Mouse (Mus musculus) limb, embryonic 11.5 days (tissue): ENCODE measurements around the gene Arhgap11a. TPM values are rescaled to one million over a fixed set of nuclear protein-coding genes. Genes with fewer than 3 reads are reported as not detected.

ENCODE experiments used
- ATAC-seq: fragments of 200-750 bp; cut with Nextera tagmentation; 2 replicates; pipeline ENCODE4 v1.8.0; 2017; ENCODE audit warnings: low read depth; ENCODE audit not compliant: insufficient number of reproducible peaks, low FRiP score, low TSS enrichment
- DNase-seq: peaks from one replicate; pipeline ENCODE4 v3.0.0-alpha.2; 2015; ENCODE audit warnings: low spot score
- H3K27ac ChIP-seq: fragments of 300-500 bp; sonication (generic); replicated peaks from 2 replicates; pipeline ENCODE4 v1.5.1; 2014; ENCODE audit warnings: low read depth, mild to moderate bottlenecking, low read length
- H3K27me3 ChIP-seq: fragments of 300-500 bp; sonication (generic); 2 replicates; pipeline ENCODE4 v1.6.1; 2014; ENCODE audit warnings: mild to moderate bottlenecking, low read length, mixed read lengths; ENCODE audit not compliant: control insufficient read depth, insufficient read depth
- H3K36me3 ChIP-seq: fragments of 300-500 bp; sonication (generic); 2 replicates; pipeline ENCODE4 v1.6.1; 2014; ENCODE audit warnings: mild to moderate bottlenecking, low read length, moderate library complexity, mixed read lengths; ENCODE audit not compliant: control insufficient read depth, insufficient read depth
- H3K4me1 ChIP-seq: fragments of 300-500 bp; sonication (generic); 2 replicates; pipeline ENCODE4 v1.6.1; 2014; ENCODE audit warnings: low read length, mixed read lengths; ENCODE audit not compliant: control insufficient read depth, insufficient read depth
- H3K4me2 ChIP-seq: fragments of 300-500 bp; sonication (generic); 2 replicates; pipeline ENCODE4 v1.6.1; 2014; ENCODE audit warnings: low read depth, mild to moderate bottlenecking, moderate library complexity; ENCODE audit not compliant: severe bottlenecking
- H3K4me3 ChIP-seq: fragments of 300-500 bp; sonication (generic); 2 replicates; pipeline ENCODE4 v1.5.1; 2014; ENCODE audit warnings: low read depth, low read length
- H3K9ac ChIP-seq: fragments of 300-500 bp; sonication (generic); 2 replicates; pipeline ENCODE4 v1.6.1; 2014; ENCODE audit warnings: mild to moderate bottlenecking, low read length
- H3K9me3 ChIP-seq: fragments of 300-500 bp; sonication (generic); 2 replicates; pipeline ENCODE4 v1.6.1; 2016; ENCODE audit warnings: low read length; ENCODE audit not compliant: control insufficient read depth
- WGBS: fragments of 180-500 bp; shearing (Covaris S2); extraction: QIAGEN DNeasy Blood & Tissue Kit; methylation state at CpG from one replicate; pipeline ENCODE4 v1.1.7; 2014; 5-methylcytosine and 5-hydroxymethylcytosine counted together
- polyA plus RNA-seq: library from polyadenylated mRNA; unstranded; fragments of >200 nt; fragmentation: Nextera tagmentation; extraction: Ambion mirVana; gene quantifications from 2 replicates; pipeline ENCODE4 v1.2.1, GENCODE M21; 2014

The Arhgap11a gene
- 5.7 and 7.3 TPM in 2 replicates for polyA plus RNA-seq

DNA sequence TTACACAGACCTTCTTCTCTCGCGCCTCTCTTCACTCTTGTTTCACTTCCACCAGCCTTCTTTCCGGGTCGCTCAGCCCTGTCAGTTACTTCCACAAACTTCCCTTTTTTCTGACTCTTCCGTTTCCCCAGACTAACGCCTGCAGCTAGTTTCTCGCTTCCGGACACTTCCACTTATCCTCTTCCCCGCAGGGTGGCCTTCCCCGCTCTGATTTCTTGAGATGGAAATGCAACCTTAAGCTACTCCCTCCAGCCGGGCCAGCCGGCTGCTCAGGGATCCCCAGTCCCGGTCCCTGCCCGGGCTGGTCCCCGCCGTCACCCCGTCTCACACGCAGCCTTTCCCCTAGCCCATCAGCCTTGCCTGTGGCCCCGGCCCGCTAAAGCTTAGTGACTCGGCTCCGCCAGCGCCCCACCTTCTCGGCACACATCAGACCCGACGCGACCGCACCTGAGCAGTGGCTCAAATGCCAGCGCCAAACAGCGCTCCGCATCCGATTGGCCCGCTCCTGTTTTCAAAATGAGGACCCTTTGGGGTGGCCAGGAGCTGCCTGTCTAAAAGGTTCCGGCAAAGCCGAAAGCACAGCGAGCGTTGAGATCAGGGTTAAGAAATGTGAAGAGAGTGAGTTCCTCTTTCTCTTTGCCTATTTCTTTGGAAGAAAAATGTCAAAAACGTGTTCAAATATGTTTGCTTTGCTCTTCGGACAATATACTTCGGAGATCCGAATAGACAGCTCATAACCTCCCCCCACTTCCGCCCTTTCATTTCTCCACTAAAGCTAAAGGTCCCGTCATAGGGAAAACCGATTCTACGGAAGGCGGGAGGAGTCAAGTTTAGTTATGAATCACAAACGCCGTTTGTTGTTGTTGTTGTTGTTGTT is at the start of gene Arhgap11a:
TSS of gene Arhgap11a (minus strand) at position 417 of the 877 bp plus-strand sequence.
- peak within 1 kb of the TSS; percentile 73 for H3K4me3 ChIP-seq
- H3K36me3 ChIP-seq = no peaks in the 10 kb centered on the region; the same call in 1 of the 2 replicates
- DNase-seq = peak; percentile 94
- peak within 1 kb of the TSS; percentile 59 for H3K27ac ChIP-seq
- under 1% methylated on average over 48 of the region's 48 CpGs for WGBS
- peaks cover 8% of the 10 kb centered on the region for H3K4me1 ChIP-seq
- no peaks in the 10 kb centered on the region for H3K27me3 ChIP-seq
- H3K9ac ChIP-seq = peak within 1 kb of the TSS; percentile 77
- H3K9me3 ChIP-seq = no peaks in the 10 kb centered on the region
- peak within 1 kb of the TSS; percentile 82 for H3K4me2 ChIP-seq
- ATAC-seq = peak; percentile 98

DNA sequence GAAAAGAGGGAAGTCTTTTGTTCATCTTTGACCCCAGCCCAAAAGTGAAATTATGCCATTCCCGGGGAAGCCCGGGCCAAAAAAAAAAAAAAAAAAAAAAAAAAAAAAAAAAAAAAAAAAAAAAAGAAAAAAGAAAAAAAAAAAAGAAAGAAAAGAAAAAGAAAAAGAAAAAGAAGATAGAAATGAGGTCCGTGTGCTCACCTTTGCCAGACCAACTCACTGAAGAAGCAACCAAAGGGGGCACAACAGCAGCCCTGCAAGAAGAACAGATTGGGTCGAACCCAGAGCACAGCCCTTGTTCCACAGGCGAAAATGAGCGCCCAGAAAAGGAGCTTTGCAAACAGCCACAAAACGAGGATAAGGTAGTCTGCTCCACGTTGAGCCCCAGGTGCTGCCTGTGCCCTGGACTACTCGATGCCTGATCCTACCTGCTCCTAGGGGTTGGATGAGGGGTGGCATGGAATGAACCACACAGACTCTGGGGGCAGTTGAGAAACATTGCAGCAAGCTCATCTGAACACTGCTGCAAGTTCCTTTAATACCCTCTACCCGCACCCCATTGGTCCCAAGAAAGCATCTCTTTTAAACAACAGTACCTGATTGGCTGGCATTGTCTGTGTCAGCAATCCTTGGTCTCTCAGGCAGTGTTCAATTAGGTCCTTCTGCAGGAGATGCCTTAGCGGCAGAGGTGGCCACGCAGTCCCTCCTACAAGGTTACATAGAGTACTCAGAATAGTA is 45.1 kb upstream of the Arhgap11a start:
- Histone ChIP-seq H3K9me3 (no peaks in the 10 kb centered on the region), H3K4me2 (no peak overlapping the region), H3K36me3 (no peaks in the 10 kb centered on the region), H3K4me3 (no peak overlapping the region), H3K27me3 (no peaks in the 10 kb centered on the region), H3K4me1 (no peaks in the 10 kb centered on the region), H3K27ac (no peak overlapping the region), H3K9ac (no peak overlapping the region)
- DNase-seq (no peak), ATAC-seq (no peak)
- 79% methylated on average over 10 of the region's 12 CpGs for WGBS

DNA sequence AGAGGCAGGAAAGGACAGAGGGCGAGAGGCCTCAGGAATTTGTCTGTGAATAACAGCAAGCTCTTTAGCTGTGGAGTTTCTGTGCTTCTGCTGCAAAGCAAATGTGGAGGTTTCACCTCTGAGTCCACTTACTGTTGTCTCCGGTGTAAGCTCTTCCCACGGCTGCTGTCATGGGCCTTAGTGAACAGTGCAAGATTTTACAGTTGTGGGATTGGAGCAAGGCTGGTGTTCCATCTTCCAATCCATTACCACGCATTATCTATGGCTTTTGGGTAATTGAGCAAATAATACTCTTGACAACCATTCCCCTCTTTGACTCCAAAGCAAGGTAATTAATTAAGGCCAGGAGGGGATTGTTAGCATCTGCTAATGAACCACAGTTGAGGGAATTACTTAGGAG is 38.7 kb upstream of the Arhgap11a start:
- H3K4me2 ChIP-seq = no peak overlapping the region
- WGBS = 79% methylated on average over 4 of the region's 4 CpGs
- no peak overlapping the region for H3K27ac ChIP-seq
- no peaks in the 10 kb centered on the region for H3K36me3 ChIP-seq
- no peaks in the 10 kb centered on the region for H3K4me1 ChIP-seq
- no peaks in the 10 kb centered on the region for H3K27me3 ChIP-seq
- DNase-seq = no peak
- ATAC-seq = no peak
- H3K9me3 ChIP-seq = no peaks in the 10 kb centered on the region
- no peak overlapping the region for H3K4me3 ChIP-seq
- no peak overlapping the region for H3K9ac ChIP-seq

DNA sequence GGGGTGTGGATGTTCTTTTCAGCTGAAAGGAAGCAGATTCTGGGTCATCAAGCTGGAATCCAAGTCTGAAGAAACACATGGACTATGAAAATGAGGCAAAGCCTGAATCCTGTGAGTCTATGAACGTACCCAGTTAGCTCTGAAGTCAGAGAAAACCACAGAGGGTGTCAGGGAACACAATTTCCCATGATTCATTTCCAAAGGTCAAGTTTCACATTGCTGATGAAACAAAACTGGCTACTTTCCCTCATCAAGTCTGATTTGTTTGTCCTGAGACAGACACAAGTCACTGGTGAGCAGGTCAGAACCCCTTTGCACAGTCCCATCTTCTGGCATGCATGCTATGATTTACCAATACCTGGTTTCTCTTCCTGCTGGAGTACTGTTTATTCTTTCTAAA is 37.6 kb upstream of the Arhgap11a start:
- Histone ChIP-seq H3K27me3 (no peaks in the 10 kb centered on the region), H3K4me1 (no peaks in the 10 kb centered on the region), H3K9me3 (no peaks in the 10 kb centered on the region), H3K27ac (no peak overlapping the region), H3K4me2 (no peak overlapping the region), H3K36me3 (no peaks in the 10 kb centered on the region), H3K9ac (no peak overlapping the region), H3K4me3 (no peak overlapping the region)
- DNase-seq = no peak
- 53% methylated on average over 1 of the region's 1 CpGs for WGBS
- no peak for ATAC-seq

DNA sequence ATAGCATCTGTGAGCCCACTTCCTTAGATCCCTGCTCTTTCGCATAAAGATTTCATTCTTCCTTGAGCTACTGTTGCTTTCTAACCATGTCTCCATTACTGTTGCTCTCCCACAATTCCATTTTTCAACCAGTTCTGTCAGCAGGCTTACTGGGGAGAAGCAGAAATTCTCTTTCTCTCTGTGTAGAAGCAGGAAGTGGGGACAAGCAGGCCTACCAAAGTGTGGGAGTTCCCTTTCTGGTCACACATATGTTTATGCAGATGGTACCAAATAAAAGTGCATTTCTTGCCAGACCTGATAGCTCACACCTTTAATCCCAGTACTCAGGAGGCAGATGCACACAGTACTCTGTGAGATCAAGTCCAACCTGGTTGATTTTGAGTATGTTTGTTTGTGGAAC is 21.7 kb upstream of the Arhgap11a start:
- H3K9me3 ChIP-seq = no peaks in the 10 kb centered on the region
- H3K9ac ChIP-seq = no peak overlapping the region
- H3K4me1 ChIP-seq = no peaks in the 10 kb centered on the region
- WGBS = 96% methylated on average over 1 of the region's 1 CpGs
- H3K4me3 ChIP-seq = no peak overlapping the region
- H3K27ac ChIP-seq = no peak overlapping the region
- no peaks in the 10 kb centered on the region for H3K36me3 ChIP-seq
- ATAC-seq (no peak), DNase-seq (no peak)
- no peaks in the 10 kb centered on the region for H3K27me3 ChIP-seq
- H3K4me2 ChIP-seq = no peak overlapping the region

DNA sequence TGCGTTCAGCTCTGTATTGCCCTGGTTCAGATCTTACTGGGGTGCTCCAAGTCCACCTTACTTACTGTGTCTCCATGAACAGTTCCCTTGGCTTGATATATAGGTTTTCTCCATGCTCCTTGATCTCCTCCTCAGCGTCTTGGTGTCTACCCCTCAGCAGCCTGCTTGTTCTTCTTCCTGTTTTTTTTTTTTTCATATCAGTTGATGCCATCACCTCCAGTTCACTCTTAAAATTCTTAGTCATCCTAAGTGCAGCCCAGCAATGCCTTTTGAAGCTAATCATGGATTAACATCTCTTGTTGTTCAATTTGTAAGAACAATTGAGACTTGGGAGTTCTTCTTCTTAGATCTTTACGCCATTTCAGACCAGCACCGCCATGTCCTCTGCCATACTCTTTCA is 19.9 kb upstream of the Arhgap11a start:
- Histone ChIP-seq H3K36me3 (no peaks in the 10 kb centered on the region), H3K4me2 (no peak overlapping the region), H3K4me3 (no peak overlapping the region), H3K4me1 (no peaks in the 10 kb centered on the region), H3K27me3 (no peaks in the 10 kb centered on the region), H3K27ac (no peak overlapping the region), H3K9me3 (no peaks in the 10 kb centered on the region), H3K9ac (no peak overlapping the region)
- WGBS = 89% methylated on average over 4 of the region's 4 CpGs
- ATAC-seq = no peak
- DNase-seq = no peak

DNA sequence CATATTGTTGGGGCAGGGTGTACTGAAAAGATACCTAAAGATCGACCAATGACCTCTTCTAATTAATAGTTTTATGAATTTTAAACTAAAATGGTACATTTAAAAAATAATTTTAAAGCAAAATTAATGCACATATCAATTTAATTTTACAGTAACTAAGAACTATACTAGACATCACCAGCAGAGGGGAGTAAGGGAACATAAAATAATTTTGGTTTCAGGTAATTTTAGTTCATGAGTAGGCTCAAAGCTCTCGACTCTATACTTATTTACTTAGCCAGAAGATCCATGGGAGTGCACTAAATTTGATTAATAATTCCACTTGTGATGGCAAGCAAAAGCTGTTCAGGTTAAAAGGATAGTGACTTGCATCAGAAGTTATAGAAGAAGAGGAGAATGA is 17.7 kb upstream of the Arhgap11a start:
- Histone ChIP-seq H3K4me1 (no peaks in the 10 kb centered on the region), H3K4me3 (no peak overlapping the region), H3K4me2 (no peak overlapping the region), H3K9ac (no peak overlapping the region), H3K27ac (no peak overlapping the region), H3K36me3 (no peaks in the 10 kb centered on the region), H3K9me3 (no peaks in the 10 kb centered on the region), H3K27me3 (no peaks in the 10 kb centered on the region)
- no peak for ATAC-seq
- no peak for DNase-seq
- WGBS = 63% methylated on average over 2 of the region's 2 CpGs

DNA sequence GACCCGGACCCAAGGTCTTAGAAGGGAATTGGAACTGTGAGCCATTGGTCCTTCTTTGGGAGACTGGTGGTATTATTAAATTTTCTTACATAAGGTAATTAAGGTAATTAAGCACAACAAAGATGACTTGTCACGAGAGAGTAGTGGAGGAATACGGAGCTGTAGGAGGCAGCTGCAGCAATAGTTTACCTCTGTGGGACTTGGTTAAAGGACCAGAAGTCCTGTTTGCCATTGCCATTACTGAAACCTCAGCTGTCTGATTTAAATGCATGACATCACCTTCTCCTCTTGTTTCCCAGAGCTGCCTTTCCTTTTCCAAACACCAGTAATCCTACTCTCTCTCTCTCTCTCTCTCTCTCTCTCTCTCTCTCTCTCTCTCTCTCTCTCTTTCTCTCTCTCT is 680 bp upstream of the Arhgap11a start:
- Histone ChIP-seq H3K27me3 (no peaks in the 10 kb centered on the region), H3K9me3 (no peaks in the 10 kb centered on the region), H3K27ac (no peak overlapping the region), H3K4me1 (peaks cover 8% of the 10 kb centered on the region), H3K9ac (peak overlapping the region; percentile 49), H3K4me3 (peak overlapping the region; percentile 73), H3K4me2 (peak overlapping the region; percentile 48), H3K36me3 (no peaks in the 10 kb centered on the region; the same call in 1 of the 2 replicates)
- 1% methylated on average over 3 of the region's 3 CpGs for WGBS
- DNase-seq = no peak
- peak; percentile 33; the same call in 1 of the 2 replicates for ATAC-seq
